Comparison of ENCODE assay signal across 10 mouse cellular contexts in the genomic region with DNA sequence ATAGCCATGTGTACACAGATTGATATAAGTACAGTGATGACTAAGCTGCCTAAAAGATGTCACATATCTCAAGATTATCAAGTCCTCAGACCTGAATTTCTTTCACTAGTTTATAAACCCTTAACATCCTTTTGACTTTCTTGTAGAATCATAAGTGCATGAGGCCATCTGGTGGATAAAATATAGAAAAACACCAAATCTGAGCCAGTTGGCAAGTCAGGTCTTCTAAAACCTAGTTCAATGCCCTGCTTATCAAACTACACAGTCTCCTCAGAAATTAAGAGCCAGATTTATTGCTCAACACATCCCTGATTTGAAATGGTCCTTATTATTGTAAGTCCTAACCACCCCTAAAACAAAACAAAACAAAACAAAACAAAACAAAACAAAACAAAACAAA. TPM values are rescaled to one million over a fixed set of nuclear protein-coding genes. Genes with fewer than 3 reads are reported as not detected.
DNase-seq lines count a peak whose midpoint lies in the region; ATAC-seq and TF ChIP-seq lines count a peak whose summit lies in the region.
"Had no signal": no experiment of that assay in that cellular context is flagged by ENCODE, and none has a peak within 500 bp of the region (broad histone marks: within the 10 kb centered on the region; RNA-seq: fewer than 3 reads in every experiment).

No protein-coding gene starts in this region.

- ATAC-seq in hindbrain, postnatal 0 days, result no peak
- no peak for ATAC-seq in hindbrain, embryonic 13.5 days (ENCODE audit: low FRiP score)
- ATAC-seq in neural tube, embryonic 11.5 days (ENCODE audit: insufficient read depth, low FRiP score, low TSS enrichment), result no peak
- no peak for ATAC-seq in megakaryocyte, adult 5-6 weeks (ENCODE audit: poor library complexity, severe bottlenecking)

- H3K4me2 ChIP-seq in hindbrain, postnatal 0 days (ENCODE audit: low read depth, low read length), result no peak overlapping the region
- H3K4me2 ChIP-seq in hindbrain, embryonic 13.5 days, result no peak overlapping the region
- H3K4me2 ChIP-seq in neural tube, embryonic 11.5 days (ENCODE audit: low read depth), result no peak overlapping the region
- H3K4me2 ChIP-seq: embryonic facial prominence, embryonic 13.5 days; hindbrain, embryonic 12.5 days; liver, embryonic 15.5 days had no signal

- H3K36me3 ChIP-seq in hindbrain, postnatal 0 days (ENCODE audit: insufficient read depth, low read length), result no peaks in the 10 kb centered on the region
- peaks cover 13% of the 10 kb centered on the region; the same call in 1 of the 2 replicates for H3K36me3 ChIP-seq in hindbrain, embryonic 13.5 days
- H3K36me3 ChIP-seq in neural tube, embryonic 11.5 days (ENCODE audit: control insufficient read depth, insufficient read depth, low read length), result no peaks in the 10 kb centered on the region

- no peak overlapping the region for H3K4me3 ChIP-seq in hindbrain, postnatal 0 days (ENCODE audit: low read length)
- no peak overlapping the region for H3K4me3 ChIP-seq in hindbrain, embryonic 13.5 days
- H3K4me3 ChIP-seq in neural tube, embryonic 11.5 days (ENCODE audit: low read depth, low read length), result no peak overlapping the region
- H3K4me3 ChIP-seq: embryonic facial prominence, embryonic 13.5 days; hindbrain, embryonic 12.5 days; liver, embryonic 15.5 days had no signal

- H3K9me3 ChIP-seq in hindbrain, postnatal 0 days (ENCODE audit: low read length), result no peaks in the 10 kb centered on the region
- no peaks in the 10 kb centered on the region for H3K9me3 ChIP-seq in hindbrain, embryonic 13.5 days
- H3K9me3 ChIP-seq in neural tube, embryonic 11.5 days (ENCODE audit: control insufficient read depth, low read length), result no peaks in the 10 kb centered on the region
- H3K9me3 ChIP-seq: embryonic facial prominence, embryonic 13.5 days; hindbrain, embryonic 12.5 days; liver, embryonic 15.5 days had no signal

- H3K27ac ChIP-seq in hindbrain, postnatal 0 days, result no peak overlapping the region
- no peak overlapping the region for H3K27ac ChIP-seq in hindbrain, embryonic 13.5 days
- no peak overlapping the region for H3K27ac ChIP-seq in neural tube, embryonic 11.5 days (ENCODE audit: low read depth, low read length)
- H3K27ac ChIP-seq: embryonic facial prominence, embryonic 13.5 days; hindbrain, embryonic 12.5 days; liver, embryonic 15.5 days had no signal

- peak; percentile 64 for TF ChIP-seq CTCF in hindbrain, postnatal 0 days (IDR thresholded peaks at IDR 0.05; ENCODE audit: low read depth)

- no peaks in the 10 kb centered on the region for H3K27me3 ChIP-seq in hindbrain, postnatal 0 days (ENCODE audit: insufficient read depth, low read length)
- H3K27me3 ChIP-seq in hindbrain, embryonic 13.5 days, result no peaks in the 10 kb centered on the region
- H3K27me3 ChIP-seq in neural tube, embryonic 11.5 days (ENCODE audit: control insufficient read depth, insufficient read depth, low read length), result no peaks in the 10 kb centered on the region
- H3K27me3 ChIP-seq: embryonic facial prominence, embryonic 13.5 days; hindbrain, embryonic 12.5 days; liver, embryonic 15.5 days had no signal

- H3K4me1 ChIP-seq in hindbrain, postnatal 0 days (ENCODE audit: insufficient read depth, low read length), result no peaks in the 10 kb centered on the region
- H3K4me1 ChIP-seq in hindbrain, embryonic 13.5 days (replicated peaks), result no peaks in the 10 kb centered on the region
- H3K4me1 ChIP-seq in neural tube, embryonic 11.5 days (ENCODE audit: control insufficient read depth, insufficient read depth, low read length), result no peaks in the 10 kb centered on the region
- H3K4me1 ChIP-seq: embryonic facial prominence, embryonic 13.5 days had no signal

- DNase-seq in hindbrain, postnatal 0 days (ENCODE audit: low spot score), result peak; percentile 82
- peak; percentile 28 for DNase-seq in neural tube, embryonic 11.5 days (ENCODE audit: low spot score)
- DNase-seq in neural tube, embryonic 10.5 days (ENCODE audit: extremely low spot score, low spot score), result no peak
- peak; percentile 38 for DNase-seq in embryo, embryonic 11 days
- no peak for DNase-seq in adrenal gland, postnatal 36 days

- H3K9ac ChIP-seq in hindbrain, postnatal 0 days (replicated peaks; ENCODE audit: low read length), result no peak overlapping the region
- H3K9ac ChIP-seq in hindbrain, embryonic 13.5 days, result no peak overlapping the region
- H3K9ac ChIP-seq in neural tube, embryonic 11.5 days (ENCODE audit: low read length), result no peak overlapping the region
- H3K9ac ChIP-seq: embryonic facial prominence, embryonic 13.5 days; hindbrain, embryonic 12.5 days; liver, embryonic 15.5 days had no signal

RNA-seq across cellular contexts. Expression of a gene that starts 27.9 kb away (rescaled TPM):
- total RNA-seq in hindbrain, postnatal 0 days (2014; rRNA removed), result 15.7 and 17.8 TPM in 2 replicates
- 6.1 and 6.3 TPM in 2 replicates for polyA plus RNA-seq in hindbrain, postnatal 0 days (2015; fragmentation: Nextera tagmentation; extraction: Ambion mirVana)
- polyA plus RNA-seq in hindbrain, embryonic 13.5 days (2015; fragmentation: Nextera tagmentation; extraction: Ambion mirVana), result 7.5 and 8.2 TPM in 2 replicates
- 10.7 and 11.9 TPM in 2 replicates for polyA plus RNA-seq in neural tube, embryonic 11.5 days (2014; fragmentation: Nextera tagmentation; extraction: Ambion mirVana)
- 35.9 and 38.4 TPM in 2 replicates for total RNA-seq in megakaryocyte, adult 5-6 weeks (2015)
- total RNA-seq in megakaryocyte, adult 5-6 weeks (2017), result 35.1 and 39.4 TPM in 2 replicates
- 10 to 100 TPM; 34.5 to 40.6 TPM for total RNA-seq in adrenal gland, postnatal 36 days (2021)

RNA-seq across cellular contexts. Expression of a gene that starts 45.2 kb away (rescaled TPM):
- total RNA-seq in hindbrain, postnatal 0 days (2014; rRNA removed), result 0.52 TPM in 1 of 2 replicates, not detected in the other
- polyA plus RNA-seq in hindbrain, postnatal 0 days (2015; fragmentation: Nextera tagmentation; extraction: Ambion mirVana), result 0.86 and 1.5 TPM in 2 replicates
- 0.66 and 0.88 TPM in 2 replicates for polyA plus RNA-seq in hindbrain, embryonic 13.5 days (2015; fragmentation: Nextera tagmentation; extraction: Ambion mirVana)
- 0.56 TPM in 1 of 2 replicates, not detected in the other for polyA plus RNA-seq in neural tube, embryonic 11.5 days (2014; fragmentation: Nextera tagmentation; extraction: Ambion mirVana)
- total RNA-seq in megakaryocyte, adult 5-6 weeks (2015), result 1.2 TPM in 1 of 2 replicates, not detected in the other
- total RNA-seq in megakaryocyte, adult 5-6 weeks (2017), result not detected in 2 replicates
- under 1 TPM; 0.53 to 0.95 TPM for total RNA-seq in adrenal gland, postnatal 36 days (2021)
- polyA plus RNA-seq: hindbrain, embryonic 12.5 days had no signal

RNA-seq across cellular contexts. Expression of a gene that starts 45.7 kb away (rescaled TPM):
- total RNA-seq in hindbrain, postnatal 0 days (2014; rRNA removed), result 25.4 and 40.4 TPM in 2 replicates
- 32.0 and 34.4 TPM in 2 replicates for polyA plus RNA-seq in hindbrain, postnatal 0 days (2015; fragmentation: Nextera tagmentation; extraction: Ambion mirVana)
- 40.7 and 46.1 TPM in 2 replicates for polyA plus RNA-seq in hindbrain, embryonic 13.5 days (2015; fragmentation: Nextera tagmentation; extraction: Ambion mirVana)
- polyA plus RNA-seq in neural tube, embryonic 11.5 days (2014; fragmentation: Nextera tagmentation; extraction: Ambion mirVana), result 32.9 and 37.4 TPM in 2 replicates
- 7.5 and 10.3 TPM in 2 replicates for total RNA-seq in megakaryocyte, adult 5-6 weeks (2015)
- 5.2 and 5.4 TPM in 2 replicates for total RNA-seq in megakaryocyte, adult 5-6 weeks (2017)
- 10 to 100 TPM; 18.9 to 19.8 TPM for total RNA-seq in adrenal gland, postnatal 36 days (2021)

Comparison
In these comparisons a context has a peak if more than half of its experiments do, and no peak if none do; other contexts are left out.
1. DNase-seq: peak in hindbrain, postnatal 0 days (single experiment), neural tube, embryonic 11.5 days (single experiment) and embryo, embryonic 11 days (single experiment); none in neural tube, embryonic 10.5 days (single experiment) and adrenal gland, postnatal 36 days (0 of 2).